Mouse (Mus musculus): Measurements from ENCODE around the gene Megf8. TPM values are rescaled to one million over a fixed set of nuclear protein-coding genes. Genes with fewer than 3 reads are reported as not detected.

The Megf8 gene
- polyA plus RNA-seq, 1 experiment from 2014 or later: 22.3 TPM

DNA sequence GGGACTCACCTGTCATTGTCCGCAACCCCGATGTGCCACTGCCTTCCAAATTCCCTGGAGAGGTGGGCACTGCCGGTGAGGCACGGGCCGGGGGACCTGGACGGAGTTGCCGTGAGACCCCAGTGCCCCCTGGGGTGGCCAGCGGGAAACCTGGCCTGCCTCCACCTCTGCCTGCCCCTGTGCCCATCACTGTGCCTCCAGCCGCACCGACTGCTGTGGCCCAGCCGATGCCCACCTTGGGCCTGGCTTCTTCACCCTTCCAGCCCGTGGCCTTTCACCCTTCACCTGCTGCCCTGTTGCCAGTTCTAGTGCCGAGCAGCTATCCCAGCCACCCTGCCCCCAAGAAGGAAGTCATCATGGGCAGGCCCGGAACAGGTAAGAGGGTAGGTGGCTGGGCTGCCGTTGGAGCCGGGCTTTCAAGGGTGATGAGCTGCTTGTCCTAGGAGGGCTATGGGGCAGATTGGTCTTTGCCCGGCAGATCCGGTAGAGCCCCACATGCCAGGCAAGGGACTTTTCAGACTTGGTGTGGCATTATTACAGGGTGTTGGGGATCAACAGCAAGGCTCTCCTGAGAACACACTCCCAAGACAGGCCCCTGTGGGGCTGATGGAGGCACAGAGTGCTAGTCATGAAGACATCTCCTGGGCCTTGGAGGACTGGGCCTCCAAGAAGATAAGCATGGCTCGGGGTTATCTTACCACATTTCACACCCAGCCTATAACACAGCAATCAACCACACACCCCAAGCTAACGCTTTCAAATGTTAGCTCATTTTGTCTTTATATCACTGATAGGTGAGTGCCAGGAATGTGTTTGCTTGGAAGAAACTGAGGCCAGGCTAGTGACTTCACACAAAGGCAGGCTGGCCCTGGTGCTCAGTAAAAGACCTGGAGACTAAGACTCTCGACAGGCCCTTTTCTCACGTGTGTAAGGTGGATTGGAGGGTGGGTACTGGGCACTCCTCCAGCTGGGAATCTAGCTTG lies 43.4 kb upstream of the Megf8 start:
- Histone ChIP-seq H3K9me3 (no peaks in the 10 kb centered on the region), H3K4me2 (replicated peaks) (no peak overlapping the region), H3K4me1 (peaks cover 52% of the 10 kb centered on the region), H3K27me3 (no peaks in the 10 kb centered on the region), H3K9ac (replicated peaks) (peak overlapping the region; percentile 35; the same call in 1 of the 2 replicates), H3K4me3 (no peak overlapping the region), H3K36me3 (peaks cover 19% of the 10 kb centered on the region), H3K27ac (replicated peaks) (no peak overlapping the region)
- ATAC-seq (replicated peaks): no peak
- 92% methylated on average over 22 of the region's 22 CpGs for WGBS

DNA sequence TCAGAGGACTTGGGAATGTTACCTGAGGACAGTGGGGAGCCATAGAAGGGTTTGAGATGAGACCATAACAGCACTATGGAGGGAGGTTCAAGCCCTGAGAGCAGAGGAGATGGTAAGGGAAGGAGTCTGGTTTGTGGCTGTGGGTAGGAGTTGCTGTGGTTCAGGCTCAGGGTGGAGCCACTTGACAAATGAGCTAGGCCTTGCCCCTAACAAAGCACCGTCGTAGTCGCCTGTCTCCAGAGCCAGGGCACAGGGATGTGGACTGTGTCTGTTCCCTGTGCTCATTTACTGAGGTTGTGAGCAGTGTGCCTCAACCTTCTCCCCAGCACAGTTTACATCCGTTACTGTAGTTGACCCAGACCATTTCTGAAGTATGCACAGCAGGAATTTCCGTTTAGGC lies 42.4 kb upstream of the Megf8 start:
- no peaks in the 10 kb centered on the region for H3K27me3 ChIP-seq
- H3K9ac ChIP-seq (replicated peaks): 0 out of 2 replicates have a peak overlapping the region, but pooled peaks have one; percentile 35
- no peaks in the 10 kb centered on the region for H3K9me3 ChIP-seq
- H3K27ac ChIP-seq (replicated peaks): no peak overlapping the region
- no peak for ATAC-seq (replicated peaks)
- H3K4me1 ChIP-seq: peaks cover 45% of the 10 kb centered on the region
- no peak overlapping the region for H3K4me2 ChIP-seq (replicated peaks)
- H3K36me3 ChIP-seq: peaks cover 19% of the 10 kb centered on the region
- 67% methylated on average over 5 of the region's 5 CpGs for WGBS
- H3K4me3 ChIP-seq: no peak overlapping the region

DNA sequence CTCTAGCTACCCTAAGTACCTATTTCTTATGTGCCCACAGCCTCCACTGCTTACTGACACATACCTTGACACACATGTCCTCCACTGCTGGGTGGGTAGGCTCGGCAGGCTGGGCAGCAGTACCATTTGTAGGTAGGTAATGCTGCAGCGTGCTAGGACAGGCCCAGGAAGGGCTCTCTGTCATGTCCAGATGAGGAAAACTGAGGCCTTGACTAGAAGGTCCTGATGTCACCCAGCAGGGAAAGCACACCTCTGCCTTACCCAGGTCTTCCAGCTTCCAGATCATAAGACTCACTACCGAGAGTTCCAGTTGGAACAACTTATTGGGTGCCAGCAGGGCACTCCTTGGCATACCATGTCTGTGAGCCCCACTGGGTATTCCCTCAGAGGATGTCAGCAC lies 42.0 kb upstream of the Megf8 start:
- Histone ChIP-seq H3K4me1 (peaks cover 45% of the 10 kb centered on the region), H3K4me3 (no peak overlapping the region), H3K27ac (replicated peaks) (no peak overlapping the region), H3K27me3 (no peaks in the 10 kb centered on the region), H3K9ac (replicated peaks) (no peak overlapping the region), H3K9me3 (no peaks in the 10 kb centered on the region), H3K4me2 (replicated peaks) (no peak overlapping the region), H3K36me3 (peaks cover 19% of the 10 kb centered on the region)
- no peak for ATAC-seq (replicated peaks)
- WGBS: 88% methylated on average over 3 of the region's 3 CpGs

DNA sequence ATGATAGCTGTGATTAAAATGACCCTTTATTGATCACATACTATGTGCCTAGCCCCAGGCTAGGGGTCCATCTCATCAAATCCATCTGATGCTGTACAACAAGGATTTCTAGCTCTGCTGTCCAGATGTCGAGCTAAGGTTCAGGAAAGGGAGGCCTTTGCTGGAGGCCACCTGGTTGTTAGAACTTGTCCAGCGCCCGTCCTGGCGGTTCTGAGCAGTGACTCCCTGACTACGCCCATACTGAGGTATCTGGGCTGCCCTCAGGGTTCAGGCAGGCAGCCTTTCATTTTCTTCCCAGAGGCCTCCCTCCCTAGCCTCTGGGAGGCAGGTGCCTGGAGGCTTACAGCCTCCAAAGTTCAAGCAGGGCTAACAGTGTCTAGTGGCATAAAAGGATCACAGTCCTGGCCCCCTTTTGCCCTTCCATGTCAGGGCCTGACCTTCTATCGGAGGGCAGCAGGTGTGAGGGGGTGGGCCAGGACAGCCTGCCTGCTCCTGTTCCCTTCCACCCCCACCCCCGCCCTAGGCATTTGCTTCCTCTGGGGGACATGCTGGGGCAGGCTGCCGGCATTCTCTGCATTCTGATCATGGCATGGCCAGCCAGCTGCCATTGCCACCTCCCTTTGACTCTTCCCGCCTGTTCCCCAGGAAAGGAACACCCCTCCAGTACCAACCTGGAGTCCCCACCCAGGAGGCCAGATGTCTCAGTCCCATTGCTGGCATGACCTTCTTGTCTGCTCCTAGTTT lies 41.2 kb upstream of the Megf8 start:
- H3K4me1 ChIP-seq: peaks cover 49% of the 10 kb centered on the region
- H3K4me2 ChIP-seq (replicated peaks): no peak overlapping the region

DNA sequence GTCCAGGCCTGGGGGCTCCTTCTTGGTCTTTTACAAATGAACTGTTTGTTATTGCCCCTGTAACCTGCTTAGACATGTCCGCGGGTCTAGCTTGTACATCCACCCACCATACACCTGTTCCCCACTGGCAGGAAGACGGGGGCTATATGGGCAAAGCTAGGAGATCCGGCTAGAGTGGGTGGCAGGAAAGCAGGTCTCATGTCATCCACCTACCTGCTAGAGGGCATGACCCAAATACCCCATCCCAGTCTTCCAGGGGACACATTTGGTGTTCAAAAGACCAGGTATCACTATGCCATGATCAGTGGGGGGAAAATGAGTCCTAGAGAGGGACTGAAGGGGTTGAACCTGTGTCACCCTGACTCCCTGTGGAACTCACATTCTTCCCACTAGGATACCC lies 39.6 kb upstream of the Megf8 start:
- Histone ChIP-seq H3K4me2 (replicated peaks) (peak overlapping the region; percentile 75), H3K36me3 (peaks cover 10% of the 10 kb centered on the region), H3K27me3 (no peaks in the 10 kb centered on the region), H3K4me1 (peaks cover 59% of the 10 kb centered on the region), H3K4me3 (peak overlapping the region; percentile 70; the same call in 1 of the 2 replicates), H3K27ac (replicated peaks) (peak overlapping the region; percentile 100), H3K9ac (replicated peaks) (peak overlapping the region; percentile 79; the same call in 1 of the 2 replicates), H3K9me3 (no peaks in the 10 kb centered on the region)
- WGBS: 92% methylated on average over 4 of the region's 4 CpGs
- no peak for ATAC-seq (replicated peaks)

More for the DNA sequence above, 41.2 kb upstream of the Megf8 start:
- Histone ChIP-seq H3K36me3 (peaks cover 19% of the 10 kb centered on the region), H3K27ac (replicated peaks) (no peak overlapping the region), H3K9ac (replicated peaks) (0 out of 2 replicates have a peak overlapping the region, but pooled peaks have one; percentile 5), H3K9me3 (no peaks in the 10 kb centered on the region), H3K4me3 (no peak overlapping the region), H3K27me3 (no peaks in the 10 kb centered on the region)
- 67% methylated on average over 9 of the region's 9 CpGs for WGBS
- no peak for ATAC-seq (replicated peaks)

DNA sequence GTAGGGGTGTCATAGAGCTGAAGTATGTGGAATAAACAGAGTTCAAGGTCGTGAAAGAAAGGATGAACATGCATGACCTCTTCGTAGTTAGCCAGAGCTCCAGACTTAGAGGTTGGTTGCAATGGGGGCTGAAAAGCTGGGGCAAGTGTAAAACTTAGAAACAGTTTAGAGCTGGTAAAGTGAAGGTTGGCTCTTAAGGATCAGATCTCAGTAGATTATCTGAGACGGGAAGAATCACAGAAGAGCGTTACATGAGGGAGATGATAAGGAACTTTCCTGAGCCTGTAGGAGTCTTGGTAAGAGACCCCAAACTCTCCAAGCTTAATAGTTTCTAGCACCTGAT lies 39.0 kb upstream of the Megf8 start:
- Histone ChIP-seq H3K4me1 (peaks cover 59% of the 10 kb centered on the region), H3K36me3 (peaks cover 4% of the 10 kb centered on the region), H3K4me2 (replicated peaks) (peak overlapping the region; percentile 75), H3K27ac (replicated peaks) (peak overlapping the region; percentile 100), H3K4me3 (peak overlapping the region; percentile 70), H3K9ac (replicated peaks) (peak overlapping the region; percentile 79), H3K9me3 (no peaks in the 10 kb centered on the region), H3K27me3 (no peaks in the 10 kb centered on the region)
- WGBS: 11% methylated on average over 4 of the region's 4 CpGs
- no peak for ATAC-seq (replicated peaks)

DNA sequence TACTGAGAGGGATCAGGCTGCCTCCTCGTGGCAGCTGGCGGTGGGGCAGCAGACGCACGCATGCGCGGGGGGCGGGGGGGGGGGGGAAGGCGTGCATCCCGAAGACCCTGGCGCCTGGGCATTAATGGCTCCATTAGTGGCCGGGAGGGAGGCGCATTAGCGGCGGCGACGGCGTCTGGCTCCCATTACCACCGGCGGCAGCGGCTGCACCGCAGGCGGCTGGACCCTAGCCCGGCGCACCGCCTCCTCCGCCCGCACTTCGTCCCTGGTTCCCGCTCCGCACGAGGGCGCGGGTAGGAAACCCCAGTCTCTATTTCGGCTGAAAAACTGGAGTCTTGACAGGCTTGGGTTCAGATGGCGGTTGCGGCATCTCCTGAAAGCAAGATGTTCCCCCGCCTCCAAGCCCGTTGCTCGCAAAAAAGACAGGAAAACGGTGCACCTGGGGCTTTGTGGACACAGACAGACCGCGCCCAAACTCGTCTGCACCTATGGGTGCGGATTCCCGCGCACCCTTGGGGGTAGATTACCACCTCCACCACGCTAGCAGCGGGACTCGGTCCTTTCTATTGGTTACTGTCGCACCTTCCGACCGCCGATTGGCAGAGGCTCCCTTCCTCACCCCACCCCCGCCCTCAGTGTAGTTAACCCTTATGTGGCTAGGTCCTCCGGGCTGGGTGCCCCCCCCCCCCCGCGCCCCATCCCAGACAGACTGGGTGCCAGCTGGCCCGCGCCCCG lies 38.5 kb upstream of the Megf8 start:
- ATAC-seq (replicated peaks): peak; percentile 79
- Histone ChIP-seq H3K4me2 (replicated peaks) (peak overlapping the region; percentile 75), H3K27me3 (no peaks in the 10 kb centered on the region), H3K4me1 (peaks cover 64% of the 10 kb centered on the region), H3K4me3 (peak overlapping the region; percentile 70), H3K27ac (replicated peaks) (peak overlapping the region; percentile 100), H3K9ac (replicated peaks) (peak overlapping the region; percentile 79), H3K9me3 (no peaks in the 10 kb centered on the region), H3K36me3 (no peaks in the 10 kb centered on the region)
- under 1% methylated on average over 55 of the region's 60 CpGs for whole genome bisulfite sequencing

DNA sequence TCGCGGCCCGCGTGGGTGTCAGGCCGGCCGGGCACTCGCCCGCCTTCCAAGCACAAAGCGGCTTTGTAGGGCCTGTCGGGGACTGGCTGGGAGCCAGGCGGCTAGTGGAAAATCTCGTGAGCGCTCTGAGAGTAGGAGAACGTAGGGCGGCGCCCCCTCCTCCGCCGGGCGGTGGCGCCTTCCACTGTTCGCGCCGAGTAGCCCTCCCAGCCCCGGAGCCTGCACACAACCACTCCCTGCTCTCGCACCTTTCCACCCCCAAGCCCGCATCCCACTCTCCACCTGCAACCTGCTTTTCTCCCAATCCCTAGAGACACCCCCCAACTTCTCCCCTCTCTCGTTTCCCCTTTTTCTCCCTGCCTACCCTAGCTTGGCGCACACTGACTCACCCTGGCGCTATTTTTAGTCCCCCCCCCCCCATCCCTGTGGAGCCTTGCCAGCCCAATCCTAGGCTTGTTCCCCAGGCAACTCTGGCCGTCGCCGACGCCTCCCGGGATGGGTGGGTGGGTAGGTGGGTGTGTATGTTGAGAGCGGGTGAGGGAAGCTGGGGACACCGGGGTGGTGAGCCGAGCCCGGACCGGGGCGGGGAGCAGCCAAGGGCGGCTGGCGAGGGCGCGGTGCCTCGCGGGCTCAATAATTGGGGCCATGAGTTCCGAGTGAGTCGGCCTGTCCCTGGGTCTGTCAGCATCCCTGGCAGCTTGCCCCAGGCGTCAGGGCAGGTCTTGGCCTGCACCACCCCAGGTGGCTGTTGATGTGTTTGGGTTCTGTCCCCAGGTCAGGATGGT lies 37.7 kb upstream of the Megf8 start:
- H3K4me2 ChIP-seq (replicated peaks): peak overlapping the region; percentile 75
- H3K4me3 ChIP-seq: peak overlapping the region; percentile 70
- H3K9ac ChIP-seq (replicated peaks): peak overlapping the region; percentile 79
- H3K9me3 ChIP-seq: no peaks in the 10 kb centered on the region
- peak overlapping the region; percentile 100 for H3K27ac ChIP-seq (replicated peaks)
- no peaks in the 10 kb centered on the region for H3K27me3 ChIP-seq
- under 1% methylated on average over 43 of the region's 49 CpGs for WGBS
- H3K36me3 ChIP-seq: no peaks in the 10 kb centered on the region
- peaks cover 66% of the 10 kb centered on the region for H3K4me1 ChIP-seq
- peak; percentile 66 for ATAC-seq (replicated peaks)

DNA sequence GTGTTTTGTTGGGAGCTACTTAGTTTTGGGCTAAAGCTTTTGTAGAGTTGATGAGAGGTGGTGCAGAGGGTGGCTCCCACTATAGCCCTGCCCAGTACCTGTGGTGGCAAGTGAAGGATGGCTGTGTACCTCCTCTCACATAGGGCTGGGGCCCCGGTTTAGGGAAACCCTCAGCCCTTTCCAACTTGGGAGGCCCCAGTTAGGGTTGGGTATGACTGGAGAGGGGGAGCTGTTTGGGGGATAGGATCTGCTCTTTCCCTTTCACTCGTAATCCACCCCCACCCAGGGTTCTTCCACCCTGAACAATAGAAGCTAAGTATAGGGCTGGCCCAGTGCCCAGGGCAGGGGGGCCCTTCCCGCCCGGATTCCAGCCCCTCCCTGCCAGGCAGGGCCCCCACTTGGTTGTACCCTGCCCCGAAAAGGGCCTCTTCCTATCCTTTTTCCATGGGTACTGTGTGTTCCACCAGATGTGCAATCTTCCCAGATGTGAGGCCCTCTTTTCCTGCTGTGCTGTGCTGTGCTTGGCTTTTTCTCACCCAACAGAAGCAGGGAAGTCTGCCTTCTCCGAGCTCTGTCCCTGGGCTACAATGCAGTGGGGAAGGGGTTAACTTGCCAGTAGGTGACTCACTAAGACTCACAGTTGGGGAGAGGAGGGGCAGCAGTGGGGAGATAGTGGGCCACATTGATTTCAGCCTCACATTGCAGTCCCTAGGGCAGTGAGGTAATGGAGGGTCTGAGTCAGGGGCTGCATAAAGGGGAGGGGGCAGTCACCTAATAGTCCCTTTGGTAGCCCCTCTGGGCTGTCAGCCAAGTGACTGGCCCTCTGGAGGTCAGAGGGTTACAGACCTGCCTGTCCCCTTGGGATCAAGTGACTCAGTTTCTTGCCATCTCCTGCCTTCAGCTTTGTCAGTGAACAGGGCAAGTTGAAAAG lies 36.8 kb upstream of the Megf8 start:
- Histone ChIP-seq H3K9me3 (no peaks in the 10 kb centered on the region), H3K27ac (replicated peaks) (peak overlapping the region; percentile 100), H3K36me3 (peaks cover 5% of the 10 kb centered on the region), H3K4me2 (replicated peaks) (peak overlapping the region; percentile 75), H3K4me1 (peaks cover 70% of the 10 kb centered on the region), H3K4me3 (peak overlapping the region; percentile 70), H3K27me3 (no peaks in the 10 kb centered on the region), H3K9ac (replicated peaks) (peak overlapping the region; percentile 79)
- 0% methylated on average over 6 of the region's 6 CpGs for WGBS
- peak; percentile 0; the same call in 1 of the 2 replicates for ATAC-seq (replicated peaks)

DNA sequence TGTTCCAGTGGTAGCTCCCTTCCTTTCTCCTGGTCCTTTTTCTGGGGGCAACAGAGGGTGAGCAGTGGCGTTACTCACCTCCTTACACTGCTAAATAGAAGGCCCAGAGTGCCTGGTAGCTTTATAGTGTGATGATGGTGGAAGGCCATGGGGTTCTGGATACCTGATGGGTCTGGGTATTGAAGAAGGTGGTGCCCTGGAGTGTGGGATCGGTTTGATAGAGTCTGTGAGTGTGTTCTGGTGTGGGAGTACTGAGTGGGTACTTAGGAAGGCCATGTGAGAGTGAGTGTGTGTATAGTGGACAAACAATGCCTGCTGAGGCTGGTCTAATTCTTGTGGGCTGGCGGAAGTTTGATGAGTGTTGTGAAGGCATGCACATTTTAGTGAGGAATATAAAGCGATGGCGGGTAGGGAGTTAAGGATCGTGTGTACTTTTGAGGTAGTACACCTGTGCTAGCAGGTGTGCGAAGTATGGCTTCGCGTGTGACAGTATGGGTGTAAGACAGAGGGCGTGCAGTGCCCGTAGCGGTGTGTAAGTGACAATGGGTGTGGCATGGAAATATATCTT lies 35.7 kb upstream of the Megf8 start:
- peak overlapping the region; percentile 75 for H3K4me2 ChIP-seq (replicated peaks)
- ATAC-seq (replicated peaks): no peak
- 14% methylated on average over 12 of the region's 12 CpGs for WGBS

More for the DNA sequence above, 35.7 kb upstream of the Megf8 start:
- Histone ChIP-seq H3K36me3 (peaks cover 16% of the 10 kb centered on the region), H3K27me3 (no peaks in the 10 kb centered on the region), H3K4me3 (peak overlapping the region; percentile 70), H3K9ac (replicated peaks) (peak overlapping the region; percentile 34), H3K4me1 (peaks cover 69% of the 10 kb centered on the region), H3K9me3 (no peaks in the 10 kb centered on the region), H3K27ac (replicated peaks) (peak overlapping the region; percentile 100)
